8 mouse cellular contexts compared by ENCODE assay signal in the genomic region with DNA sequence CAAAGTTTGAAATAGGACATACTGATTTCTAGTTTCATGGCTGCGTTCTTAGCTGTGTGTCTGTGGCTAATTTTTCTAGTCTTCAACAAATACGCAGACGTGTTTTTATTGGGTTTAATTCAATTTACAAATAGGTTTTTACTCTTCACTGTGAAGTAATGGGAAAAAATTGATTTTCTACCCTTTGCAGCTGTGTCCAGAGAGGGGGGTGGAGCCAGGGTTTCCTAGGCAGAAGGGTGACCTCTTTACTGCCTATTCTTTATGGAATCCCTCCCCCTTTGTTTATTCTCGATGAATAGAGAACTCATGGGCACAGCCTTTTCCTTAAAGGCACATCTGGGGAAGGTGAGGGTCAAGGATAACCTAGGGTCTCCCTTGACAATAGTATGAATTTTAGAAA.
DNase-seq lines count a peak whose midpoint lies in the region; ATAC-seq lines count a peak whose summit lies in the region.

No protein-coding gene starts in this region.

- H3K36me3 ChIP-seq in heart, embryonic 16.5 days (ENCODE audit: control insufficient read depth, insufficient read depth): no peaks in the 10 kb centered on the region
- no peaks in the 10 kb centered on the region for H3K36me3 ChIP-seq in heart, embryonic 10.5 days
- H3K36me3 ChIP-seq in embryonic facial prominence, embryonic 14.5 days (ENCODE audit: control insufficient read depth, insufficient read depth, low read length): no peaks in the 10 kb centered on the region
- H3K36me3 ChIP-seq in hindbrain, embryonic 16.5 days (ENCODE audit: control insufficient read depth, insufficient read depth, low read length): no peaks in the 10 kb centered on the region
- no peaks in the 10 kb centered on the region for H3K36me3 ChIP-seq in midbrain, embryonic 16.5 days (ENCODE audit: control insufficient read depth, insufficient read depth, low read length)

- no peak for DNase-seq in heart, embryonic 10.5 days (ENCODE audit: low spot score)
- no peak for DNase-seq in embryonic facial prominence, embryonic 14.5 days (ENCODE audit: low spot score)
- DNase-seq in thymus, postnatal 0 days (ENCODE audit: low spot score): no peak
- no peak for DNase-seq in cerebellum, adult 18-20 months
- DNase-seq in lung, postnatal 10 days: no peak

- H3K4me1 ChIP-seq in heart, embryonic 16.5 days (ENCODE audit: control insufficient read depth, insufficient read depth, low read length): 0 out of 2 replicates have a peak, but pooled peaks cover 4% of the 10 kb centered on the region
- H3K4me1 ChIP-seq in heart, embryonic 10.5 days: peaks cover 9% of the 10 kb centered on the region; the same call in 1 of the 2 replicates
- peaks cover 10% of the 10 kb centered on the region; the same call in 1 of the 2 replicates for H3K4me1 ChIP-seq in embryonic facial prominence, embryonic 14.5 days (ENCODE audit: control insufficient read depth, insufficient read depth, low read length)
- H3K4me1 ChIP-seq in hindbrain, embryonic 16.5 days (ENCODE audit: control insufficient read depth, insufficient read depth, low read depth, low read length): peaks cover 3% of the 10 kb centered on the region; the same call in 1 of the 2 replicates
- H3K4me1 ChIP-seq in midbrain, embryonic 16.5 days (ENCODE audit: control insufficient read depth, insufficient read depth, low read length): peaks cover 9% of the 10 kb centered on the region

- H3K27me3 ChIP-seq in heart, embryonic 16.5 days (ENCODE audit: control insufficient read depth, insufficient read depth, low read length): peaks cover 8% of the 10 kb centered on the region
- peaks cover 34% of the 10 kb centered on the region for H3K27me3 ChIP-seq in heart, embryonic 10.5 days (ENCODE audit: insufficient read depth, poor library complexity, severe bottlenecking)
- no peaks in the 10 kb centered on the region for H3K27me3 ChIP-seq in embryonic facial prominence, embryonic 14.5 days (replicated peaks; ENCODE audit: control insufficient read depth, insufficient read depth, low read length)
- no peaks in the 10 kb centered on the region for H3K27me3 ChIP-seq in hindbrain, embryonic 16.5 days (replicated peaks; ENCODE audit: control insufficient read depth, insufficient read depth, low read length)
- no peaks in the 10 kb centered on the region for H3K27me3 ChIP-seq in midbrain, embryonic 16.5 days (ENCODE audit: control insufficient read depth, insufficient read depth, low read depth, low read length)

- H3K4me2 ChIP-seq in heart, embryonic 16.5 days (ENCODE audit: low read depth, low read length): peak overlapping the region; percentile 61
- H3K4me2 ChIP-seq in embryonic facial prominence, embryonic 14.5 days (ENCODE audit: low read depth, low read length): peak overlapping the region; percentile 57
- peak overlapping the region; percentile 56 for H3K4me2 ChIP-seq in hindbrain, embryonic 16.5 days (ENCODE audit: low read length)
- H3K4me2 ChIP-seq in midbrain, embryonic 16.5 days (ENCODE audit: low read length): peak overlapping the region; percentile 57

- H3K4me3 ChIP-seq in heart, embryonic 16.5 days (ENCODE audit: low read length): no peak overlapping the region
- no peak overlapping the region for H3K4me3 ChIP-seq in heart, embryonic 10.5 days
- H3K4me3 ChIP-seq in embryonic facial prominence, embryonic 14.5 days (ENCODE audit: low read depth, low read length): no peak overlapping the region; the same call in 1 of the 2 replicates
- no peak overlapping the region for H3K4me3 ChIP-seq in hindbrain, embryonic 16.5 days (ENCODE audit: low read length)
- H3K4me3 ChIP-seq in midbrain, embryonic 16.5 days (ENCODE audit: low read depth, low read length): no peak overlapping the region

- H3K27ac ChIP-seq in heart, embryonic 16.5 days (ENCODE audit: low read length): no peak overlapping the region
- no peak overlapping the region; the same call in 1 of the 2 replicates for H3K27ac ChIP-seq in heart, embryonic 10.5 days
- H3K27ac ChIP-seq in embryonic facial prominence, embryonic 14.5 days (replicated peaks; ENCODE audit: low read depth, low read length): no peak overlapping the region
- no peak overlapping the region for H3K27ac ChIP-seq in hindbrain, embryonic 16.5 days (ENCODE audit: low read depth, low read length)
- no peak overlapping the region; the same call in 1 of the 2 replicates for H3K27ac ChIP-seq in midbrain, embryonic 16.5 days (ENCODE audit: low read length)

- H3K9me3 ChIP-seq in heart, embryonic 16.5 days (replicated peaks; ENCODE audit: control insufficient read depth, low read length): peaks cover 4% of the 10 kb centered on the region; the same call in 1 of the 2 replicates
- no peaks in the 10 kb centered on the region for H3K9me3 ChIP-seq in heart, embryonic 10.5 days
- H3K9me3 ChIP-seq in embryonic facial prominence, embryonic 14.5 days (ENCODE audit: control insufficient read depth, low read length): peaks cover 3% of the 10 kb centered on the region; the same call in 1 of the 2 replicates
- H3K9me3 ChIP-seq in hindbrain, embryonic 16.5 days (ENCODE audit: control insufficient read depth, low read length): no peaks in the 10 kb centered on the region
- H3K9me3 ChIP-seq in midbrain, embryonic 16.5 days (replicated peaks; ENCODE audit: control insufficient read depth, low read length, poor library complexity, severe bottlenecking): no peaks in the 10 kb centered on the region

- WGBS in heart, embryonic 16.5 days: 66% methylated on average over 4 of the region's 4 CpGs
- 79% methylated on average over 4 of the region's 4 CpGs for WGBS in heart, embryonic 10.5 days
- 47% methylated on average over 4 of the region's 4 CpGs for WGBS in embryonic facial prominence, embryonic 14.5 days
- 26% methylated on average over 4 of the region's 4 CpGs for WGBS in hindbrain, embryonic 16.5 days
- 49% methylated on average over 4 of the region's 4 CpGs for WGBS in midbrain, embryonic 16.5 days

- H3K9ac ChIP-seq in heart, embryonic 16.5 days (ENCODE audit: low read length): no peak overlapping the region
- H3K9ac ChIP-seq in embryonic facial prominence, embryonic 14.5 days (ENCODE audit: low read depth, low read length): no peak overlapping the region; the same call in 1 of the 2 replicates
- H3K9ac ChIP-seq in hindbrain, embryonic 16.5 days (ENCODE audit: low read depth, low read length): peak overlapping the region; percentile 43
- peak overlapping the region; percentile 59 for H3K9ac ChIP-seq in midbrain, embryonic 16.5 days (ENCODE audit: low read depth, low read length)

- no peak for ATAC-seq in heart, embryonic 16.5 days (replicated peaks; ENCODE audit: extremely low read depth, insufficient read depth, low FRiP score)
- ATAC-seq in embryonic facial prominence, embryonic 14.5 days (ENCODE audit: low read depth): peak; percentile 23; the same call in 1 of the 2 replicates
- no peak for ATAC-seq in hindbrain, embryonic 16.5 days
- ATAC-seq in midbrain, embryonic 16.5 days: no peak

Comparison
In these comparisons a context has a peak if more than half of its experiments do, and no peak if none do; other contexts are left out.
1. H3K9ac ChIP-seq: peak in hindbrain, embryonic 16.5 days (single experiment) and midbrain, embryonic 16.5 days (single experiment); none in heart, embryonic 16.5 days (single experiment) and embryonic facial prominence, embryonic 14.5 days (single experiment).
2. Peak in every context shown above with its lines, with median percentiles within 50 percentile points of each other: H3K4me2 ChIP-seq.